Mouse (Mus musculus): Measurements from ENCODE around the gene Ezr. TPM values are rescaled to one million over a fixed set of nuclear protein-coding genes. Genes with fewer than 3 reads are reported as not detected.

The Ezr gene
- polyA plus RNA-seq, 2 experiments, result 39.2 to 71.3 TPM

DNA sequence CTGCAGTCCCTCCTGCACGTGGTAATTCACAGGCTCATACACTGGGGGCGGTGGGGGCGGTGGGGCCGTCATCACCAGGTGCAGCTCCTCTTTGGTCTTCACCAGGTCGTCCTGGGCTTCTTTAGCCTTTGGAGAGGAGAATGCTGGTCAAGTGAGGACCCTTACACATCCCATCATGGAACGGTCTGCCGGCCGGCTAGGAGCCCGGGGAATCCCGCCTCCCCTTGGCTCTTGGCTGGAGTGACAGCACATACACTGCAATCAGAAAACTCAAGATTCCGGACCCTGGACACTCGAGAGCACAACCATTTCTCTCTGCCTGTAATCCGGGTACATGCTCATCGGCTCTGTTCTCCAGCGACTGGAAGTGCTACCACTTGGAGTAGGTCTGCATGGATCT, 42.8 kb downstream of the Ezr start:
- Histone ChIP-seq H3K9me3 (ENCODE audit: control insufficient read depth, low read length) (no peaks in the 10 kb centered on the region), H3K4me1 (ENCODE audit: control insufficient read depth, insufficient read depth, low read length) (peaks cover 21% of the 10 kb centered on the region), H3K9ac (ENCODE audit: low read depth, low read length, severe bottlenecking) (no peak overlapping the region), H3K4me3 (replicated peaks; ENCODE audit: low read length) (no peak overlapping the region), H3K4me2 (replicated peaks; ENCODE audit: low read depth, low read length, severe bottlenecking) (no peak overlapping the region), H3K27ac (replicated peaks; ENCODE audit: low read depth, low read length) (no peak overlapping the region), H3K36me3 (ENCODE audit: control insufficient read depth, insufficient read depth, low read length) (peaks cover 32% of the 10 kb centered on the region), H3K27me3 (ENCODE audit: control insufficient read depth, insufficient read depth, low read length) (no peaks in the 10 kb centered on the region)
- ATAC-seq (ENCODE audit: low FRiP score, low read depth), result no peak
- no peak for TF ChIP-seq POLR2A (IDR thresholded peaks at IDR 0.05; ENCODE audit: borderline replicate concordance, extremely low read depth, insufficient read depth, insufficient read length)
- DNase-seq (ENCODE audit: low spot score), result no peak
- 92% methylated on average over 15 of the region's 15 CpGs for whole genome bisulfite sequencing

DNA sequence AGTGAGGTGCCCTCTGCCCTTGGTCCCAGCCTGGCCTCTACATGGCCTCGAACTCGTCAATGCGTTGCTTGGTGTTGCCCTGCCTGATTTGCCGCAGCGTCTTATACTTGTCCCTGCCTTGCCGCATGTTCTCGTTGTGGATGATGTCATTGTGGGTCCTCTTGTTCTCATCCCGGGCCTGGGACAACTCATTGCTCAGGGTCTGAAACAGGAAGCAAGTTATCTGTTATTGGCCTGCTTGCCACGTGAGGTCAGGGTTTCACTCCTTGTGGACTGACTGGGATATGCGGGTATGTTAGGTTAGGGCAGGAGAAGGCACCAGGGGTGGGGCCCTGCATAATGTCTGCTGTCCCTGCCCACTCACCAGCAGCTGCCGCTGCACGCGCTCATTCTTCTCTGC, 43.3 kb downstream of the Ezr start:
- Histone ChIP-seq H3K4me2 (replicated peaks; ENCODE audit: low read depth, low read length, severe bottlenecking) (no peak overlapping the region), H3K4me3 (replicated peaks; ENCODE audit: low read length) (no peak overlapping the region), H3K9ac (ENCODE audit: low read depth, low read length, severe bottlenecking) (no peak overlapping the region), H3K4me1 (ENCODE audit: control insufficient read depth, insufficient read depth, low read length) (peaks cover 17% of the 10 kb centered on the region), H3K9me3 (ENCODE audit: control insufficient read depth, low read length) (no peaks in the 10 kb centered on the region), H3K36me3 (ENCODE audit: control insufficient read depth, insufficient read depth, low read length) (peaks cover 32% of the 10 kb centered on the region), H3K27me3 (ENCODE audit: control insufficient read depth, insufficient read depth, low read length) (no peaks in the 10 kb centered on the region), H3K27ac (replicated peaks; ENCODE audit: low read depth, low read length) (no peak overlapping the region)
- ATAC-seq (ENCODE audit: low FRiP score, low read depth), result no peak
- 88% methylated on average over 13 of the region's 13 CpGs for WGBS
- no peak for DNase-seq (ENCODE audit: low spot score)
- no peak for TF ChIP-seq POLR2A (IDR thresholded peaks at IDR 0.05; ENCODE audit: borderline replicate concordance, extremely low read depth, insufficient read depth, insufficient read length)

DNA sequence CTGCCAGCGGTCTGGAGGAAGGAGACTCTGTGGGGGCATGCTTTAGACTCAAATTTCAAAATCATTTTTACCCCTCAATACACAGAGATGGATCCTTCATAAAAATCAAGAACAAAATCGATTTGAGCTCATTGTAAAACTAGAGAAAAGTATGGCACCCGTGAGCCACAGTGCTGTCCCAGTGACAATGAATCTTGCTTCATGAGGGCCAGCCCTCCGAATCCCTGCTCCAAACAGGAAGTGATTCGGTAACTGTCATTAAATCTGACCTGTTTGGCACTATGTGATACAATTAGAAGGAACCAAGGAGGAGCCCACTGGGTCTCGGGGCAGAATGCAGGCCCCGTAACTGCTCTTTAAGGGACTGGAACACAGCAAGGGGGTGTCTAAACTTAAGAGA, 43.7 kb downstream of the Ezr start:
- ATAC-seq (ENCODE audit: low FRiP score, low read depth), result no peak
- Histone ChIP-seq H3K27me3 (ENCODE audit: control insufficient read depth, insufficient read depth, low read length) (no peaks in the 10 kb centered on the region), H3K4me3 (replicated peaks; ENCODE audit: low read length) (no peak overlapping the region), H3K4me2 (replicated peaks; ENCODE audit: low read depth, low read length, severe bottlenecking) (no peak overlapping the region), H3K4me1 (ENCODE audit: control insufficient read depth, insufficient read depth, low read length) (peaks cover 14% of the 10 kb centered on the region), H3K27ac (replicated peaks; ENCODE audit: low read depth, low read length) (no peak overlapping the region), H3K9me3 (ENCODE audit: control insufficient read depth, low read length) (no peaks in the 10 kb centered on the region), H3K36me3 (ENCODE audit: control insufficient read depth, insufficient read depth, low read length) (peaks cover 32% of the 10 kb centered on the region), H3K9ac (ENCODE audit: low read depth, low read length, severe bottlenecking) (no peak overlapping the region)
- no peak for TF ChIP-seq POLR2A (IDR thresholded peaks at IDR 0.05; ENCODE audit: borderline replicate concordance, extremely low read depth, insufficient read depth, insufficient read length)
- DNase-seq (ENCODE audit: low spot score), result no peak
- WGBS, result 75% methylated on average over 7 of the region's 7 CpGs

DNA sequence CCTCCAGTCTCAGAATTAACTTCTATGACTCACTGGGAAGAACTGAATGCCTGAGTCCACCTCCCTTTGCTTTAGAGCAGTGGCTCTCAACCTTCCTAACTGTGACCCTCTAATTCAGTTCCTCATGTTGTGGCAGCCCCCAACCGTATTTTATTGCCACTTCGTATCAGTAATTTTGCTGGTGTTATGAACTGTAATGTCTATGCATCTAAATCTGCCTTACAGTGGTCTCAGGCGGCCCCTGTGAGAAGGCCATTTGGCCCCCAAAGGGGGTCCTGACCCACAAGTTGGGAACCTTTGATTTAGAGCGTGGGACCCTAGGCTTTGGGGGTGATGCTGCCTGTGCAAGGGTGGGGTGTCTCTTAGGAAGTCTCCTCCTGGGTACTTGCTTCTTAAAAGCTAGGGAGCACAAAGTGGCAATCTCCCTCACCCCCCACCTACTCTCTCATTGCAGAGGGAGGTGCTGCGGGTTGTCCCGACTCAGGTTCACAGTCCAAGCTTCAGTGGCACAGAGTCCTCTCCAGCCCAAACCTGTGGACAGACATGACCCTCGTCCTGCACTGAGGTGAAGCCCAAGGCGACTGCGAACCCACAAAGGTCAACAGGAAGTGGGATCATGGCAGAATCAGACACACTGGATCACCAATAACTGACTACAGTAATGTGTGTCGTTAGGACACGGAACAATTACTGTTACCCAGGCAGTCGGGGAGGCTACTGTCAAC, 45.1 kb downstream of the Ezr start:
- no peak overlapping the region for H3K9ac ChIP-seq (ENCODE audit: low read depth, low read length, severe bottlenecking)
- peaks cover 28% of the 10 kb centered on the region for H3K36me3 ChIP-seq (ENCODE audit: control insufficient read depth, insufficient read depth, low read length)
- peaks cover 5% of the 10 kb centered on the region; the same call in 1 of the 2 replicates for H3K4me1 ChIP-seq (ENCODE audit: control insufficient read depth, insufficient read depth, low read length)
- no peak for TF ChIP-seq POLR2A (IDR thresholded peaks at IDR 0.05; ENCODE audit: borderline replicate concordance, extremely low read depth, insufficient read depth, insufficient read length)
- 78% methylated on average over 12 of the region's 12 CpGs for WGBS
- ATAC-seq (ENCODE audit: low FRiP score, low read depth) (no peak), DNase-seq (ENCODE audit: low spot score) (no peak)
- no peaks in the 10 kb centered on the region for H3K27me3 ChIP-seq (ENCODE audit: control insufficient read depth, insufficient read depth, low read length)
- H3K4me3 ChIP-seq (replicated peaks; ENCODE audit: low read length), result no peak overlapping the region
- no peak overlapping the region for H3K27ac ChIP-seq (replicated peaks; ENCODE audit: low read depth, low read length)
- no peak overlapping the region for H3K4me2 ChIP-seq (replicated peaks; ENCODE audit: low read depth, low read length, severe bottlenecking)
- no peaks in the 10 kb centered on the region for H3K9me3 ChIP-seq (ENCODE audit: control insufficient read depth, low read length)

DNA sequence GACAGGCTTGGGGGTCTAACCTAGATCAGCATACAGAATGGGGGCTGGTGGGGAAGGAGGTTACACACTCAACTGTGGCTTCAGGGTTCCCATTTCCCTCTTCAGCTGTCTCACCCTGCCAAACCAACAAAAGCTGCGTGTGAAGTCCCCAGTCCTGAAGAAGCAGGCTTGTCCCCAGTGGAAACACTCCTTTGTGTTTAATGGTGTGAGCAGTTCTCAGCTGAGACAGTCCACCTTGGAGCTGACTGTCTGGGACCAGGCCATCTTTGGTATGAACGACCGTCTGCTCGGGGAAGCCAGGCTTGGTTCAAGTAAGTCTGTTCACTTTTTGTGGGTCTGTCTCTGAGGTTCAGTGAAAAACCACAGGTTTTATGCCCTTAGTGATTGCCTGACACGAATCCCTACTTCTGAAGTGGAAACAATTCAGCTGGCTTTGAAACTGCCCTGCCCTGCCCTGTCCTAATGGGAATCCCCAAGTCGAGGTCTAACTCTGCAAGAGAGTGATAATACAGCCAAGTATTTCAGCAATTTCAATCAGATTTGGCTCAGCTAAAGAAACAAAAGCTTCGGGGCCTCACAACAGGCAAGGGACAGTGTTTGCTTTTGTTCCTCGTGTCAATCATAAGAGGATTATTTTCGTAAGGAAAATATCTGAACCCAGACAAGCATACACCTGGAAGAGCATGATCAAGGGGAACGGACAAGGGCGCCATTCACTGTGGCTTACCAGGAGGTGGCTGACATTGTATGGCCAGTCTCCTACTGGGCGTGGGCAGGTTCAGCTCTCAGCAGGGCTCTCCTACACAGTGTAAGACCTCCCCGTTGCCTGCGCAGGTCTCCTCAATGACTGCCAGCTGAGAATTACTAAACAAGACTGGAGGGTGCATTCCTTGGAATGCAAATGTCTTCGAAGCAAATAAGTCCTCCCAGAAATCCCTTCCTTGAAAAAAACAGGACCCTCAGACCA, 46.0 kb downstream of the Ezr start:
- no peak overlapping the region for H3K4me2 ChIP-seq (replicated peaks; ENCODE audit: low read depth, low read length, severe bottlenecking)
- DNase-seq (ENCODE audit: low spot score), result no peak
- no peaks in the 10 kb centered on the region for H3K27me3 ChIP-seq (ENCODE audit: control insufficient read depth, insufficient read depth, low read length)
- H3K36me3 ChIP-seq (ENCODE audit: control insufficient read depth, insufficient read depth, low read length), result peaks cover 22% of the 10 kb centered on the region
- H3K4me1 ChIP-seq (ENCODE audit: control insufficient read depth, insufficient read depth, low read length), result peaks cover 5% of the 10 kb centered on the region; the same call in 1 of the 2 replicates
- H3K9ac ChIP-seq (ENCODE audit: low read depth, low read length, severe bottlenecking), result no peak overlapping the region
- H3K9me3 ChIP-seq (ENCODE audit: control insufficient read depth, low read length), result no peaks in the 10 kb centered on the region
- 56% methylated on average over 15 of the region's 15 CpGs for WGBS
- no peak for ATAC-seq (ENCODE audit: low FRiP score, low read depth)
- H3K27ac ChIP-seq (replicated peaks; ENCODE audit: low read depth, low read length), result no peak overlapping the region
- no peak for TF ChIP-seq POLR2A (IDR thresholded peaks at IDR 0.05; ENCODE audit: borderline replicate concordance, extremely low read depth, insufficient read depth, insufficient read length)
- H3K4me3 ChIP-seq (replicated peaks; ENCODE audit: low read length), result no peak overlapping the region

Data from limb, embryonic 14.5 days (tissue).